Mouse (Mus musculus) hindbrain, embryonic 14.5 days (tissue): ENCODE measurements at regions not wholly inside any gene's neighbourhood (a gene's known extent, or its start where the extent isn't known, plus 50 kb on each side); places are given as distances from the start of the nearest gene placed in this dataset.

Source experiments
- ATAC-seq: fragments of 200-750 bp; cut with Nextera tagmentation; 2 replicates; pipeline ENCODE4 v1.8.0; 2017; ENCODE audit warnings: moderate number of reproducible peaks, mild to moderate bottlenecking, moderate TSS enrichment, moderate library complexity; ENCODE audit not compliant: low FRiP score
- DNase-seq: peaks from one replicate; pipeline ENCODE4 v3.0.0-alpha.2; 2015; ENCODE audit warnings: low spot score
- H3K27ac ChIP-seq: fragments of 300-500 bp; sonication (generic); 2 replicates; pipeline ENCODE4 v1.5.1; 2014; ENCODE audit warnings: mild to moderate bottlenecking, moderate library complexity
- H3K27me3 ChIP-seq: fragments of 300-500 bp; sonication (generic); 2 replicates; pipeline ENCODE4 v1.6.1; 2014; ENCODE audit warnings: mild to moderate bottlenecking, low read length, mixed read lengths; ENCODE audit not compliant: control insufficient read depth, insufficient read depth
- H3K36me3 ChIP-seq: fragments of 300-500 bp; sonication (generic); replicated peaks from 2 replicates; pipeline ENCODE4 v1.6.1; 2014; ENCODE audit not compliant: control insufficient read depth, insufficient read depth
- H3K4me1 ChIP-seq: fragments of 300-500 bp; sonication (generic); replicated peaks from 2 replicates; pipeline ENCODE4 v1.6.1; 2014; ENCODE audit warnings: antibody characterized with exemption, low read length, mixed read lengths; ENCODE audit not compliant: control insufficient read depth, insufficient read depth
- H3K4me2 ChIP-seq: fragments of 300-500 bp; sonication (generic); replicated peaks from 2 replicates; pipeline ENCODE4 v1.6.1; 2014; ENCODE audit warnings: mild to moderate bottlenecking, moderate library complexity
- H3K4me3 ChIP-seq: fragments of 300-500 bp; sonication (generic); replicated peaks from 2 replicates; pipeline ENCODE4 v1.5.1; 2014; ENCODE audit warnings: mild to moderate bottlenecking, low read length
- H3K9ac ChIP-seq: fragments of 300-500 bp; sonication (generic); 2 replicates; pipeline ENCODE4 v1.6.1; 2014
- H3K9me3 ChIP-seq: fragments of 300-500 bp; sonication (generic); 2 replicates; pipeline ENCODE4 v1.6.1; 2016; ENCODE audit warnings: low read length; ENCODE audit not compliant: control insufficient read depth
- WGBS: fragments of 180-500 bp; shearing (Covaris S2); extraction: QIAGEN DNeasy Blood & Tissue Kit; methylation state at CpG from one replicate; pipeline ENCODE4 v1.1.7; 2014; 5-methylcytosine and 5-hydroxymethylcytosine counted together

DNA sequence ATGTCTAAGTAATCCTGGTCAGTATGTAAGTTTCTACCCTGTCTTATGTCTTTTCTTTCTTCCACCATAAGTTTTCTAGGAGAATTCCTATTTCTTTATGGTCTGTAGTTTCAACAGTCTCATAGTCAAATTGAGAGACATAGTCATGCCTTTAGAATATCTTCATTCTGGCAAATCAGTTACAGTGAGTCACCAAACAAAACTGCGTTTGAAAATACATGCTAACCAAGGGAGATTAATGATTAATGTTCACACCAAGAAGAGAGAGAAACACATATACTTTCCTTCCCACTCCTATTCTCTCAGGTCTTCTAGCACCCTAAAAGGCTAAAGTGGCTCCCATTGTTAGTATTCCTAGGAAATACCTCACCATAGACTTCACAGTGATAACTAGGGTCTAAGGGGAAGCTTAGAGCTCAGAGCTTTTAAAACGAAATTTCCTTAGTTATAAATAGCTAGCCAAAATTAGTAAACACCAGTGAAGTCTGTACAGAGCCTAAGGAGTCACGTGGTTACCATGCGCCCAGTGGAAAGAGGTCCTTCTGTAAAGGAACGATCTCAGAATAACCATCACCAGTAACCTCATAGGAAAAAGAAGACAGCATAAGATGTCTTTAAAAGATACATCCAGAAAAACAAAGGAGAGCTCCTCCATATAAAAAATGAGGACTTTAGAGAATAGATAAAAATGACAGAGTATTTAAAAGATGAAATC is 281.8 kb upstream of the Htr2a start:
- ATAC-seq, result no peak
- DNase-seq, result no peak
- Histone ChIP-seq H3K4me1 (no peaks in the 10 kb centered on the region), H3K27ac (no peak overlapping the region), H3K4me3 (no peak overlapping the region), H3K4me2 (no peak overlapping the region), H3K9me3 (no peaks in the 10 kb centered on the region), H3K36me3 (no peaks in the 10 kb centered on the region), H3K9ac (no peak overlapping the region), H3K27me3 (no peaks in the 10 kb centered on the region)
- WGBS, result 83% methylated on average over 5 of the region's 5 CpGs

- H3K36me3 ChIP-seq, result no peaks in the 10 kb centered on the region
- no peaks in the 10 kb centered on the region for H3K9me3 ChIP-seq
- no peak for ATAC-seq
- no peaks in the 10 kb centered on the region for H3K4me1 ChIP-seq
- 42% methylated on average over 12 of the region's 12 CpGs for WGBS
- no peak overlapping the region for H3K9ac ChIP-seq
- no peak for DNase-seq
- H3K4me3 ChIP-seq, result no peak overlapping the region
- no peak overlapping the region for H3K27ac ChIP-seq
- no peaks in the 10 kb centered on the region for H3K27me3 ChIP-seq
- no peak overlapping the region for H3K4me2 ChIP-seq
These were observed 280.7 kb upstream of the Htr2a start for GRCm38 (mm10) chr14:74359663-74360552.

GRCm38 (mm10) chr14:74384481-74384880 is 256.2 kb upstream of the Htr2a start:
- Histone ChIP-seq H3K27ac (no peak overlapping the region), H3K27me3 (no peaks in the 10 kb centered on the region), H3K9ac (no peak overlapping the region), H3K4me1 (no peaks in the 10 kb centered on the region), H3K4me2 (no peak overlapping the region), H3K4me3 (no peak overlapping the region), H3K9me3 (no peaks in the 10 kb centered on the region), H3K36me3 (no peaks in the 10 kb centered on the region)
- WGBS, result 83% methylated on average over 7 of the region's 7 CpGs
- ATAC-seq (no peak), DNase-seq (no peak)

DNA sequence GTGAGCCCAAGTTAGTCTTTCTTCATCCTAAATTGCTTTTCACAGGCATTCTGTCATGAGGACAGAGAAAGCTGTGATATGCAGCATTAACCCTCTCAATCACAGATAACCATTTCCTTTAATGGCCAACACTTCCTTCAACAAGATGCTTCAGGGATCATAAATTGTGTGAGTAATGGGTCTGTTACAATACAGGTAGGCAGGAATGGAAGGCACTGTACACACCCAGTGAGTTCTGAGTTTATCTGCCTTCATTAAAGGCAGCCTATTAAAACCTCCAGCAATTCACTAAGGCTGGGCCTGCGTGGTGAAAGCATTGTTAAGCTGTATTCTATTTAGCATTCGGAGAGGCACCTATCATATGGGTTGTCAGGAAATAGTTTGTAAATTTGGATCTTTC is 248.2 kb upstream of the Htr2a start:
- WGBS, result 74% methylated on average over 2 of the region's 2 CpGs
- H3K4me1 ChIP-seq, result no peaks in the 10 kb centered on the region
- no peaks in the 10 kb centered on the region for H3K27me3 ChIP-seq
- no peaks in the 10 kb centered on the region for H3K9me3 ChIP-seq
- H3K9ac ChIP-seq, result no peak overlapping the region
- no peak overlapping the region for H3K27ac ChIP-seq
- no peak overlapping the region for H3K4me3 ChIP-seq
- no peak for DNase-seq
- H3K4me2 ChIP-seq, result no peak overlapping the region
- no peak for ATAC-seq
- H3K36me3 ChIP-seq, result no peaks in the 10 kb centered on the region

GRCm38 (mm10) chr14:74397202-74397601 is 243.4 kb upstream of the Htr2a start:
- no peak overlapping the region for H3K4me2 ChIP-seq
- no peak for DNase-seq
- H3K36me3 ChIP-seq, result no peaks in the 10 kb centered on the region
- 85% methylated on average over 3 of the region's 3 CpGs for WGBS
- H3K27me3 ChIP-seq, result no peaks in the 10 kb centered on the region
- no peak overlapping the region for H3K9ac ChIP-seq
- H3K4me3 ChIP-seq, result no peak overlapping the region
- no peak for ATAC-seq
- H3K9me3 ChIP-seq, result no peaks in the 10 kb centered on the region
- no peaks in the 10 kb centered on the region for H3K4me1 ChIP-seq
- no peak overlapping the region for H3K27ac ChIP-seq

- ATAC-seq (no peak), DNase-seq (no peak)
- Histone ChIP-seq H3K4me3 (no peak overlapping the region), H3K4me1 (no peaks in the 10 kb centered on the region), H3K4me2 (no peak overlapping the region), H3K36me3 (no peaks in the 10 kb centered on the region), H3K27ac (no peak overlapping the region), H3K9ac (no peak overlapping the region), H3K9me3 (no peaks in the 10 kb centered on the region), H3K27me3 (no peaks in the 10 kb centered on the region)
- WGBS, result 77% methylated on average over 1 of the region's 1 CpGs
These were observed 231.2 kb upstream of the Htr2a start for GRCm38 (mm10) chr14:74409441-74409840.

DNA sequence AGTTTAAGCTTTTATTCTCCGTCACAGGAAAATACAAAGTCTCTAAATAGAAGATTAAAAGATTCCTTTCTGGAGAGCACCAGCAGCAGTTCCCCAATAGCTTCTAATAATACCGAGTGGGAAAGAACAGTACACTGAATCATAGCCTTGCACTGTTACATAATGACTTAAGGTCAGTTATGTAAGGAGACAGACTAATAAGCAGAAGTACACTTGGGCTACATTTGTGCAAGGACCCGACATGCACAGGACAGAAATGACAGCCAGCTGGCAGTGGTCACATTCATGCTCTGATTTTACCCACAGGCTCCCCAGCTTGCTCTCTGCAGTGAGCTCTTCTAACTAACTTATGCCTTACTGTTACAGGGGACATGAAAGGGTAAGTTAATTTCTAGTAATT is 212.4 kb upstream of the Htr2a start:
- no peak for ATAC-seq

DNA sequence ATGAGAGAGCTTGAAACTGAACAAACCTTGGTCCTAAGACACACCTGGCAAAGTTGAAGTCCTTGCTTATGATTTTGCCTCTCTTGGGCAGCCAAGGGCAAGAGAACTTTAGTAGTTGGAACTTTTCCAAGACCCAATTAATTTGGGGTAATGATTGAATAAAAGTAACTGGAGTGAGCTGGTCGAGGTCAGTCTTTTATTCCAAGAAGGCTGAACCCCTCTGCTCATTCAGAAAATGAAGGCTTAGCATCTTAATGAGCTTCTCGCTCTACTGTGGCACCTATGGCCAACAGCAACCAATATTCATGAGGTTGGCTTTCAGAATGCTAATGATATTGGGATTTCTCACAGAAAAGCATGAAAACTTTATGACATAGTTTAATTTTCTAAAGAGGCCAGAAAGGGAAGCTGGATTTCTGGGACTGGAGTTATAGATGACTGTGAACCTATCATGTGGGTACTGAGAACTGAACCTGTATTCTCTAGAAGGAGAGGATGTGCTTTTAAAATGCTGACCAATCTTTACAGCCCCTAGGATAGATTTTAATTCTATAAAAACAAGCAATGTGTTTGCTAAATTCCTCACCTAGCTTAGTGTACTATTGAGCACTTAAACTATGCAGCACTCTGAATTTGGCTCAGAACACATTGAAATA is 176.5 kb upstream of the Htr2a start:
- WGBS, result 43% methylated on average over 2 of the region's 2 CpGs
- no peaks in the 10 kb centered on the region for H3K4me1 ChIP-seq
- no peak overlapping the region for H3K9ac ChIP-seq
- no peaks in the 10 kb centered on the region for H3K27me3 ChIP-seq
- no peak overlapping the region for H3K4me3 ChIP-seq
- no peak overlapping the region for H3K27ac ChIP-seq
- no peak for DNase-seq
- ATAC-seq, result no peak
- H3K9me3 ChIP-seq, result no peaks in the 10 kb centered on the region
- H3K4me2 ChIP-seq, result no peak overlapping the region
- H3K36me3 ChIP-seq, result no peaks in the 10 kb centered on the region

More for the DNA sequence above, 212.4 kb upstream of the Htr2a start:
- Histone ChIP-seq H3K9ac (no peak overlapping the region), H3K36me3 (no peaks in the 10 kb centered on the region), H3K9me3 (0 out of 2 replicates have a peak, but pooled peaks cover 6% of the 10 kb centered on the region), H3K4me2 (no peak overlapping the region), H3K27me3 (no peaks in the 10 kb centered on the region), H3K27ac (no peak overlapping the region), H3K4me1 (no peaks in the 10 kb centered on the region), H3K4me3 (no peak overlapping the region)
- 89% methylated on average over 3 of the region's 3 CpGs for WGBS
- DNase-seq, result no peak

GRCm38 (mm10) chr14:74495504-74495903 is 145.1 kb upstream of the Htr2a start:
- ATAC-seq (no peak), DNase-seq (no peak)
- Histone ChIP-seq H3K4me2 (no peak overlapping the region), H3K4me1 (no peaks in the 10 kb centered on the region), H3K27ac (no peak overlapping the region), H3K36me3 (no peaks in the 10 kb centered on the region), H3K9ac (no peak overlapping the region), H3K27me3 (no peaks in the 10 kb centered on the region), H3K4me3 (no peak overlapping the region), H3K9me3 (no peaks in the 10 kb centered on the region)
